ENCODE assay signal across 28 mouse cellular contexts in genomic region chr12:5415806-5416205, GRCm38 (mm10). TPM values are rescaled to one million over a fixed set of nuclear protein-coding genes. Genes with fewer than 3 reads are reported as not detected.
A peak's percentile ranks its signal among the peaks of the same experiment; 100 is the strongest.
DNase-seq lines count a peak whose midpoint lies in the region; ATAC-seq and TF ChIP-seq lines count a peak whose summit lies in the region.
"Had no signal": no experiment of that assay in that cellular context is flagged by ENCODE, and none has a peak within 500 bp of the region (broad histone marks: within the 10 kb centered on the region; RNA-seq: fewer than 3 reads in every experiment).

No protein-coding gene starts in this region.

- H3K36me3 ChIP-seq in embryonic facial prominence, embryonic 14.5 days (ENCODE audit: control insufficient read depth, insufficient read depth, low read length): no peaks in the 10 kb centered on the region
- H3K36me3 ChIP-seq in embryonic facial prominence, embryonic 10.5 days (replicated peaks): no peaks in the 10 kb centered on the region
- H3K36me3 ChIP-seq in hindbrain, embryonic 14.5 days (replicated peaks; ENCODE audit: control insufficient read depth, insufficient read depth): no peaks in the 10 kb centered on the region
- no peaks in the 10 kb centered on the region for H3K36me3 ChIP-seq in hindbrain, postnatal 0 days (ENCODE audit: insufficient read depth, low read length)
- H3K36me3 ChIP-seq in midbrain, embryonic 15.5 days (replicated peaks): no peaks in the 10 kb centered on the region
- no peaks in the 10 kb centered on the region for H3K36me3 ChIP-seq in midbrain, embryonic 10.5 days
- H3K36me3 ChIP-seq: heart, embryonic 12.5 days; kidney, embryonic 15.5 days; liver, embryonic 12.5 days had no signal

- ATAC-seq in embryonic facial prominence, embryonic 14.5 days (ENCODE audit: low read depth): no peak
- no peak for ATAC-seq in hindbrain, embryonic 14.5 days (ENCODE audit: low FRiP score)
- no peak for ATAC-seq in hindbrain, postnatal 0 days
- ATAC-seq in midbrain, embryonic 15.5 days (replicated peaks): no peak
- ATAC-seq: activated CD4-positive, CD25-positive, alpha-beta regulatory T cell, adult 4 months; liver, embryonic 12.5 days; liver, postnatal 0 days had no signal

- H3K9me3 ChIP-seq in embryonic facial prominence, embryonic 14.5 days (ENCODE audit: control insufficient read depth, low read length): no peaks in the 10 kb centered on the region
- H3K9me3 ChIP-seq in embryonic facial prominence, embryonic 10.5 days: no peaks in the 10 kb centered on the region
- H3K9me3 ChIP-seq in hindbrain, embryonic 14.5 days (ENCODE audit: control insufficient read depth, low read length): no peaks in the 10 kb centered on the region
- no peaks in the 10 kb centered on the region for H3K9me3 ChIP-seq in hindbrain, postnatal 0 days (ENCODE audit: low read length)
- no peaks in the 10 kb centered on the region for H3K9me3 ChIP-seq in midbrain, embryonic 15.5 days
- no peaks in the 10 kb centered on the region for H3K9me3 ChIP-seq in midbrain, embryonic 10.5 days (replicated peaks)
- H3K9me3 ChIP-seq: heart, embryonic 12.5 days; kidney, embryonic 15.5 days; liver, embryonic 12.5 days had no signal

- no peak for TF ChIP-seq CTCF in hindbrain, postnatal 0 days (IDR thresholded peaks at IDR 0.05; ENCODE audit: low read depth)

- H3K27ac ChIP-seq in embryonic facial prominence, embryonic 14.5 days (replicated peaks; ENCODE audit: low read depth, low read length): no peak overlapping the region
- no peak overlapping the region for H3K27ac ChIP-seq in embryonic facial prominence, embryonic 10.5 days (replicated peaks)
- peak overlapping the region; percentile 44; the same call in 1 of the 2 replicates for H3K27ac ChIP-seq in hindbrain, embryonic 14.5 days
- H3K27ac ChIP-seq in hindbrain, postnatal 0 days: no peak overlapping the region
- 0 out of 2 replicates have a peak overlapping the region, but pooled peaks have one; percentile 9 for H3K27ac ChIP-seq in midbrain, embryonic 15.5 days
- no peak overlapping the region for H3K27ac ChIP-seq in midbrain, embryonic 10.5 days (replicated peaks)
- H3K27ac ChIP-seq: heart, adult 2 months; kidney, embryonic 15.5 days; liver, embryonic 12.5 days had no signal

- DNase-seq in embryonic facial prominence, embryonic 14.5 days (ENCODE audit: low spot score): peak; percentile 31
- no peak for DNase-seq in embryonic facial prominence, embryonic 10.5 days (ENCODE audit: low spot score)
- no peak for DNase-seq in hindbrain, embryonic 14.5 days (ENCODE audit: low spot score)
- DNase-seq in hindbrain, postnatal 0 days (ENCODE audit: low spot score): no peak
- DNase-seq in midbrain, embryonic 10.5 days (ENCODE audit: low spot score): no peak
- DNase-seq in cerebellum, postnatal 10 days: no peak
- DNase-seq: adrenal gland, adult 2 months; adrenal gland, postnatal 36 days; cerebellum, adult 2 months; cerebellum, postnatal 25 days; heart, adult 2 months; heart, postnatal 4 days; kidney, adult 18-20 months; kidney, postnatal 25 days; left cerebral cortex, postnatal 4 days; liver, postnatal 0 days; lung, postnatal 36 days; retina, postnatal 1 day; right cerebral cortex, postnatal 14 days; thymus, postnatal 14 days had no signal

- 28% methylated on average over 3 of the region's 3 CpGs for WGBS in embryonic facial prominence, embryonic 14.5 days
- 54% methylated on average over 3 of the region's 3 CpGs for WGBS in embryonic facial prominence, embryonic 10.5 days
- WGBS in hindbrain, embryonic 14.5 days: 19% methylated on average over 3 of the region's 3 CpGs
- WGBS in hindbrain, postnatal 0 days: 14% methylated on average over 3 of the region's 3 CpGs
- WGBS in midbrain, embryonic 15.5 days: 3% methylated on average over 3 of the region's 3 CpGs
- 26% methylated on average over 3 of the region's 3 CpGs for WGBS in midbrain, embryonic 10.5 days

- no peak overlapping the region for H3K4me2 ChIP-seq in embryonic facial prominence, embryonic 14.5 days (ENCODE audit: low read depth, low read length)
- peak overlapping the region; percentile 25; the same call in 1 of the 2 replicates for H3K4me2 ChIP-seq in hindbrain, embryonic 14.5 days (replicated peaks)
- H3K4me2 ChIP-seq in hindbrain, postnatal 0 days (ENCODE audit: low read depth, low read length): no peak overlapping the region
- peak overlapping the region; percentile 11; the same call in 1 of the 2 replicates for H3K4me2 ChIP-seq in midbrain, embryonic 15.5 days
- H3K4me2 ChIP-seq: heart, embryonic 12.5 days; kidney, embryonic 15.5 days; liver, embryonic 12.5 days had no signal

- peaks cover 17% of the 10 kb centered on the region for H3K4me1 ChIP-seq in embryonic facial prominence, embryonic 14.5 days (ENCODE audit: control insufficient read depth, insufficient read depth, low read length)
- peaks cover 13% of the 10 kb centered on the region for H3K4me1 ChIP-seq in embryonic facial prominence, embryonic 10.5 days
- peaks cover 12% of the 10 kb centered on the region; the same call in 1 of the 2 replicates for H3K4me1 ChIP-seq in hindbrain, embryonic 14.5 days (replicated peaks; ENCODE audit: control insufficient read depth, insufficient read depth, low read length)
- peaks cover 8% of the 10 kb centered on the region; the same call in 1 of the 2 replicates for H3K4me1 ChIP-seq in hindbrain, postnatal 0 days (ENCODE audit: insufficient read depth, low read length)
- peaks cover 16% of the 10 kb centered on the region for H3K4me1 ChIP-seq in midbrain, embryonic 15.5 days
- peaks cover 22% of the 10 kb centered on the region for H3K4me1 ChIP-seq in midbrain, embryonic 10.5 days
- H3K4me1 ChIP-seq: liver, embryonic 12.5 days had no signal

- H3K27me3 ChIP-seq in embryonic facial prominence, embryonic 14.5 days (replicated peaks; ENCODE audit: control insufficient read depth, insufficient read depth, low read length): no peaks in the 10 kb centered on the region
- 0 out of 2 replicates have a peak, but pooled peaks cover 9% of the 10 kb centered on the region for H3K27me3 ChIP-seq in embryonic facial prominence, embryonic 10.5 days (replicated peaks; ENCODE audit: low read depth, poor library complexity, severe bottlenecking)
- no peaks in the 10 kb centered on the region for H3K27me3 ChIP-seq in hindbrain, embryonic 14.5 days (ENCODE audit: control insufficient read depth, insufficient read depth, low read length)
- H3K27me3 ChIP-seq in hindbrain, postnatal 0 days (ENCODE audit: insufficient read depth, low read length): no peaks in the 10 kb centered on the region
- no peaks in the 10 kb centered on the region for H3K27me3 ChIP-seq in midbrain, embryonic 15.5 days (replicated peaks)
- H3K27me3 ChIP-seq in midbrain, embryonic 10.5 days (ENCODE audit: low read depth, poor library complexity, severe bottlenecking): peaks cover 7% of the 10 kb centered on the region
- H3K27me3 ChIP-seq: CH12.LX; heart, embryonic 12.5 days; kidney, embryonic 15.5 days had no signal

- H3K9ac ChIP-seq in embryonic facial prominence, embryonic 14.5 days (ENCODE audit: low read depth, low read length): no peak overlapping the region
- H3K9ac ChIP-seq in hindbrain, embryonic 14.5 days: peak overlapping the region; percentile 17; the same call in 1 of the 2 replicates
- H3K9ac ChIP-seq in hindbrain, postnatal 0 days (replicated peaks; ENCODE audit: low read length): no peak overlapping the region
- H3K9ac ChIP-seq in midbrain, embryonic 15.5 days: no peak overlapping the region
- H3K9ac ChIP-seq: heart, embryonic 12.5 days; kidney, embryonic 15.5 days; liver, embryonic 12.5 days; liver, postnatal 0 days had no signal

- no peak overlapping the region for H3K4me3 ChIP-seq in embryonic facial prominence, embryonic 14.5 days (ENCODE audit: low read depth, low read length)
- H3K4me3 ChIP-seq in embryonic facial prominence, embryonic 10.5 days: no peak overlapping the region
- no peak overlapping the region for H3K4me3 ChIP-seq in hindbrain, embryonic 14.5 days (replicated peaks; ENCODE audit: low read length)
- H3K4me3 ChIP-seq in hindbrain, postnatal 0 days (ENCODE audit: low read length): no peak overlapping the region
- no peak overlapping the region for H3K4me3 ChIP-seq in midbrain, embryonic 15.5 days
- H3K4me3 ChIP-seq in midbrain, embryonic 10.5 days: no peak overlapping the region
- H3K4me3 ChIP-seq: heart, adult 2 months; heart, embryonic 12.5 days; kidney, embryonic 15.5 days; liver, embryonic 12.5 days had no signal

RNA-seq across cellular contexts. Expression of gene Klhl29, which starts 40.3 kb away (rescaled TPM):
- 3.6 and 3.7 TPM in 2 replicates for polyA plus RNA-seq in embryonic facial prominence, embryonic 14.5 days (2014; fragmentation: Nextera tagmentation; extraction: Ambion mirVana)
- 1.00 and 1.2 TPM in 2 replicates for polyA plus RNA-seq in embryonic facial prominence, embryonic 10.5 days (2016; fragmentation: Nextera tagmentation; extraction: Ambion mirVana)
- 8.7 and 9.2 TPM in 2 replicates for polyA plus RNA-seq in hindbrain, embryonic 14.5 days (2014; fragmentation: Nextera tagmentation; extraction: Ambion mirVana)
- total RNA-seq in hindbrain, postnatal 0 days (2014; rRNA removed): 11.2 and 16.7 TPM in 2 replicates
- 2.8 and 3.0 TPM in 2 replicates for polyA plus RNA-seq in hindbrain, postnatal 0 days (2015; fragmentation: Nextera tagmentation; extraction: Ambion mirVana)
- polyA plus RNA-seq in midbrain, embryonic 15.5 days (2015; fragmentation: Nextera tagmentation; extraction: Ambion mirVana): 4.8 and 5.2 TPM in 2 replicates
- polyA plus RNA-seq in midbrain, embryonic 10.5 days (2016; fragmentation: Nextera tagmentation; extraction: Ambion mirVana): 0.85 and 1.1 TPM in 2 replicates
- total RNA-seq: megakaryocyte, adult 5-6 weeks had no signal
- polyA plus RNA-seq: C2C12 had no signal

Comparison
In these comparisons a context has a peak if more than half of its experiments do, and no peak if none do; other contexts are left out.
1. H3K27ac ChIP-seq: peak in hindbrain, embryonic 14.5 days (single experiment) and midbrain, embryonic 15.5 days (single experiment); none in embryonic facial prominence, embryonic 14.5 days (single experiment), embryonic facial prominence, embryonic 10.5 days (single experiment), hindbrain, postnatal 0 days (single experiment) and midbrain, embryonic 10.5 days (single experiment).
2. H3K4me2 ChIP-seq: peak in hindbrain, embryonic 14.5 days (single experiment) and midbrain, embryonic 15.5 days (single experiment); none in embryonic facial prominence, embryonic 14.5 days (single experiment) and hindbrain, postnatal 0 days (single experiment).